Mouse (Mus musculus): Measurements from ENCODE around the gene Cmtm1. TPM values are rescaled to one million over a fixed set of nuclear protein-coding genes. Genes with fewer than 3 reads are reported as not detected.
"Not testable (repeated sequence)": the region's sequence is repeated elsewhere in the genome, so short reads cannot be mapped to it uniquely, and the experiment has no call there.

The Cmtm1 gene
- polyA plus RNA-seq, 1 experiment from 2014 or later: not detected

GRCm38 (mm10) chr8:104293081-104293480, 16.9 kb downstream of the Cmtm1 start, which contains the start of gene Cmtm2a:
Cmtm2a (minus strand) TSS chr8:104293181.
- not testable (repeated sequence) for H3K27me3 ChIP-seq (ENCODE audit: insufficient read depth, low read length); H3K4me1 ChIP-seq (ENCODE audit: insufficient read depth, low read length); H3K9me3 ChIP-seq (ENCODE audit: low read length); H3K4me2 ChIP-seq (replicated peaks; ENCODE audit: low read depth, low read length); ATAC-seq (ENCODE audit: low FRiP score, low TSS enrichment); H3K4me3 ChIP-seq (ENCODE audit: low read length); H3K36me3 ChIP-seq (ENCODE audit: insufficient read depth, low read length); H3K27ac ChIP-seq (ENCODE audit: low read length); H3K9ac ChIP-seq (replicated peaks; ENCODE audit: low read length)
- 86% methylated on average over 12 of the region's 12 CpGs for WGBS

- WGBS: 89% methylated on average over 6 of the region's 6 CpGs
- no peak for ATAC-seq (ENCODE audit: low FRiP score, low TSS enrichment)
Measured at GRCm38 (mm10) chr8:104268937-104269440, 41.0 kb downstream of the Cmtm1 start.

GRCm38 (mm10) chr8:104268368-104268767, 41.6 kb downstream of the Cmtm1 start:
- Histone ChIP-seq H3K27me3 (ENCODE audit: insufficient read depth, low read length) (no peaks in the 10 kb centered on the region), H3K4me2 (replicated peaks; ENCODE audit: low read depth, low read length) (no peak overlapping the region), H3K27ac (ENCODE audit: low read length) (no peak overlapping the region), H3K9me3 (ENCODE audit: low read length) (no peaks in the 10 kb centered on the region), H3K9ac (replicated peaks; ENCODE audit: low read length) (no peak overlapping the region), H3K36me3 (ENCODE audit: insufficient read depth, low read length) (peaks cover 13% of the 10 kb centered on the region), H3K4me3 (ENCODE audit: low read length) (no peak overlapping the region), H3K4me1 (ENCODE audit: insufficient read depth, low read length) (no peaks in the 10 kb centered on the region)
- ATAC-seq (ENCODE audit: low FRiP score, low TSS enrichment): no peak

More at GRCm38 (mm10) chr8:104268937-104269440, 41.0 kb downstream of the Cmtm1 start:
- no peak overlapping the region for H3K4me3 ChIP-seq (ENCODE audit: low read length)
- H3K27me3 ChIP-seq (ENCODE audit: insufficient read depth, low read length): no peaks in the 10 kb centered on the region
- no peaks in the 10 kb centered on the region for H3K9me3 ChIP-seq (ENCODE audit: low read length)
- H3K36me3 ChIP-seq (ENCODE audit: insufficient read depth, low read length): peaks cover 7% of the 10 kb centered on the region
- H3K4me1 ChIP-seq (ENCODE audit: insufficient read depth, low read length): no peaks in the 10 kb centered on the region
- H3K4me2 ChIP-seq (replicated peaks; ENCODE audit: low read depth, low read length): no peak overlapping the region
- no peak overlapping the region for H3K27ac ChIP-seq (ENCODE audit: low read length)
- no peak overlapping the region for H3K9ac ChIP-seq (replicated peaks; ENCODE audit: low read length)

- H3K9ac ChIP-seq (replicated peaks; ENCODE audit: low read length); H3K4me1 ChIP-seq (ENCODE audit: insufficient read depth, low read length); H3K27ac ChIP-seq (ENCODE audit: low read length); H3K4me2 ChIP-seq (replicated peaks; ENCODE audit: low read depth, low read length); H3K4me3 ChIP-seq (ENCODE audit: low read length); ATAC-seq (ENCODE audit: low FRiP score, low TSS enrichment); H3K9me3 ChIP-seq (ENCODE audit: low read length); H3K27me3 ChIP-seq (ENCODE audit: insufficient read depth, low read length): not testable (repeated sequence)
- peaks cover 19% of the 10 kb centered on the region for H3K36me3 ChIP-seq (ENCODE audit: insufficient read depth, low read length)
- 97% methylated on average over 21 of the region's 22 CpGs for WGBS
Measured at GRCm38 (mm10) chr8:104264271-104264935, 45.5 kb downstream of the Cmtm1 start.

- not testable (repeated sequence) for H3K4me1 ChIP-seq (ENCODE audit: insufficient read depth, low read length); H3K9me3 ChIP-seq (ENCODE audit: low read length); ATAC-seq (ENCODE audit: low FRiP score, low TSS enrichment); H3K4me2 ChIP-seq (replicated peaks; ENCODE audit: low read depth, low read length); H3K4me3 ChIP-seq (ENCODE audit: low read length); H3K9ac ChIP-seq (replicated peaks; ENCODE audit: low read length); H3K27ac ChIP-seq (ENCODE audit: low read length); H3K27me3 ChIP-seq (ENCODE audit: insufficient read depth, low read length)
- peaks cover 43% of the 10 kb centered on the region for H3K36me3 ChIP-seq (ENCODE audit: insufficient read depth, low read length)
- over 99% methylated on average over 5 of the region's 5 CpGs for WGBS
Measured at GRCm38 (mm10) chr8:104261802-104262201, 48.1 kb downstream of the Cmtm1 start.

- no peak for ATAC-seq (ENCODE audit: low FRiP score, low TSS enrichment)
- no peak overlapping the region for H3K27ac ChIP-seq (ENCODE audit: low read length)
- H3K27me3 ChIP-seq (ENCODE audit: insufficient read depth, low read length): no peaks in the 10 kb centered on the region
- no peak overlapping the region for H3K4me2 ChIP-seq (replicated peaks; ENCODE audit: low read depth, low read length)
- no peak overlapping the region for H3K4me3 ChIP-seq (ENCODE audit: low read length)
- no peaks in the 10 kb centered on the region for H3K9me3 ChIP-seq (ENCODE audit: low read length)
- H3K36me3 ChIP-seq (ENCODE audit: insufficient read depth, low read length): peaks cover 10% of the 10 kb centered on the region
- peaks cover 8% of the 10 kb centered on the region; the same call in 1 of the 2 replicates for H3K4me1 ChIP-seq (ENCODE audit: insufficient read depth, low read length)
- no peak overlapping the region for H3K9ac ChIP-seq (replicated peaks; ENCODE audit: low read length)
- WGBS: 89% methylated on average over 3 of the region's 3 CpGs
Measured at GRCm38 (mm10) chr8:104253016-104253415, 56.9 kb downstream of the Cmtm1 start.

- H3K9me3 ChIP-seq (ENCODE audit: low read length): no peaks in the 10 kb centered on the region
- H3K36me3 ChIP-seq (ENCODE audit: insufficient read depth, low read length): no peaks in the 10 kb centered on the region
- 0% methylated on average over 7 of the region's 7 CpGs for WGBS
- peak; percentile 28 for ATAC-seq (ENCODE audit: low FRiP score, low TSS enrichment)
- peak overlapping the region; percentile 90; the same call in 1 of the 2 replicates for H3K27ac ChIP-seq (ENCODE audit: low read length)
- peak overlapping the region; percentile 69 for H3K4me3 ChIP-seq (ENCODE audit: low read length)
- peaks cover 21% of the 10 kb centered on the region for H3K4me1 ChIP-seq (ENCODE audit: insufficient read depth, low read length)
- no peaks in the 10 kb centered on the region for H3K27me3 ChIP-seq (ENCODE audit: insufficient read depth, low read length)
- peak overlapping the region; percentile 73 for H3K9ac ChIP-seq (replicated peaks; ENCODE audit: low read length)
- peak overlapping the region; percentile 83 for H3K4me2 ChIP-seq (replicated peaks; ENCODE audit: low read depth, low read length)
Measured at GRCm38 (mm10) chr8:104251461-104251860, 58.5 kb downstream of the Cmtm1 start.

GRCm38 (mm10) chr8:104250439-104251367, 59.2 kb downstream of the Cmtm1 start, which contains the start of gene Cklf:
Cklf (plus strand) TSS chr8:104250861.
- Histone ChIP-seq H3K4me1 (ENCODE audit: insufficient read depth, low read length) (peaks cover 27% of the 10 kb centered on the region), H3K4me3 (ENCODE audit: low read length) (peak within 1 kb of the TSS; percentile 69), H3K9me3 (ENCODE audit: low read length) (no peaks in the 10 kb centered on the region), H3K27ac (ENCODE audit: low read length) (peak within 1 kb of the TSS; percentile 90), H3K9ac (replicated peaks; ENCODE audit: low read length) (peak within 1 kb of the TSS; percentile 73), H3K36me3 (ENCODE audit: insufficient read depth, low read length) (no peaks in the 10 kb centered on the region), H3K4me2 (replicated peaks; ENCODE audit: low read depth, low read length) (peak within 1 kb of the TSS; percentile 83), H3K27me3 (ENCODE audit: insufficient read depth, low read length) (no peaks in the 10 kb centered on the region)
- peak; percentile 86 for ATAC-seq (ENCODE audit: low FRiP score, low TSS enrichment)
- WGBS: 4% methylated on average over 41 of the region's 41 CpGs

GRCm38 (mm10) chr8:104249442-104249996, 60.4 kb downstream of the Cmtm1 start:
- Histone ChIP-seq H3K4me1 (ENCODE audit: insufficient read depth, low read length) (peaks cover 27% of the 10 kb centered on the region), H3K36me3 (ENCODE audit: insufficient read depth, low read length) (no peaks in the 10 kb centered on the region), H3K27ac (ENCODE audit: low read length) (no peak overlapping the region), H3K4me2 (replicated peaks; ENCODE audit: low read depth, low read length) (no peak overlapping the region), H3K27me3 (ENCODE audit: insufficient read depth, low read length) (no peaks in the 10 kb centered on the region), H3K9ac (replicated peaks; ENCODE audit: low read length) (no peak overlapping the region), H3K4me3 (ENCODE audit: low read length) (no peak overlapping the region), H3K9me3 (ENCODE audit: low read length) (no peaks in the 10 kb centered on the region)
- ATAC-seq (ENCODE audit: low FRiP score, low TSS enrichment): no peak
- WGBS: 78% methylated on average over 7 of the region's 7 CpGs
